Mouse (Mus musculus): Measurements from ENCODE around the gene Mmp28.
A peak's percentile ranks its signal among the peaks of the same experiment; 100 is the strongest.

Gene Mmp28

GRCm38 (mm10) chr11:83445001-83445400 lies 17.9 kb downstream of the Mmp28 start:
- no peak for DNase-seq

GRCm38 (mm10) chr11:83443824-83444223 lies 19.0 kb downstream of the Mmp28 start:
- DNase-seq = no peak

GRCm38 (mm10) chr11:83442596-83443267 lies 20.1 kb downstream of the Mmp28 start:
- peak; percentile 88 for DNase-seq

- DNase-seq = no peak
These were observed 21.6 kb downstream of the Mmp28 start for GRCm38 (mm10) chr11:83441235-83441634.

- DNase-seq = peak; percentile 95
These were observed 22.5 kb downstream of the Mmp28 start for GRCm38 (mm10) chr11:83440081-83441064.

GRCm38 (mm10) chr11:83439426-83440060 lies 23.3 kb downstream of the Mmp28 start:
- DNase-seq = no peak

GRCm38 (mm10) chr11:83437377-83437776 lies 25.5 kb downstream of the Mmp28 start, which contains the start of gene 1700020L24Rik:
Gene 1700020L24Rik, plus strand, starts transcription at chr11:83437677.
- no peak for DNase-seq

- DNase-seq = no peak
These were observed 30.3 kb downstream of the Mmp28 start for GRCm38 (mm10) chr11:83432533-83432932.

GRCm38 (mm10) chr11:83429355-83429754 lies 33.5 kb downstream of the Mmp28 start, which contains the start of gene Gas2l2:
Gene Gas2l2, minus strand, starts transcription at chr11:83429455.
- DNase-seq = no peak

- no peak for DNase-seq
These were observed 35.9 kb downstream of the Mmp28 start for GRCm38 (mm10) chr11:83426964-83427363.

- DNase-seq = peak; percentile 87
These were observed 38.2 kb downstream of the Mmp28 start for GRCm38 (mm10) chr11:83424681-83425080.

GRCm38 (mm10) chr11:83421305-83421704 lies 41.6 kb downstream of the Mmp28 start:
- DNase-seq = peak; percentile 68

GRCm38 (mm10) chr11:83420338-83420737 lies 42.5 kb downstream of the Mmp28 start:
- DNase-seq = peak; percentile 62

- DNase-seq = peak; percentile 54
These were observed 44.3 kb downstream of the Mmp28 start for GRCm38 (mm10) chr11:83418566-83418965.

GRCm38 (mm10) chr11:83417708-83418107 lies 45.2 kb downstream of the Mmp28 start:
- no peak for DNase-seq

- peak; percentile 80 for DNase-seq
These were observed 45.8 kb downstream of the Mmp28 start for GRCm38 (mm10) chr11:83417080-83417479.

GRCm38 (mm10) chr11:83410510-83410909 lies 52.4 kb downstream of the Mmp28 start:
- DNase-seq = peak; percentile 42

- no peak for DNase-seq
These were observed 53.0 kb downstream of the Mmp28 start for GRCm38 (mm10) chr11:83409792-83410291.

GRCm38 (mm10) chr11:83409087-83409754 lies 53.6 kb downstream of the Mmp28 start, which contains the start of gene Rasl10b:
Gene Rasl10b, plus strand, starts transcription at chr11:83409137.
- peak; percentile 86 for DNase-seq

- no peak for DNase-seq
These were observed 54.6 kb downstream of the Mmp28 start for GRCm38 (mm10) chr11:83408242-83408641.

GRCm38 (mm10) chr11:83406391-83406790 lies 56.5 kb downstream of the Mmp28 start:
- no peak for DNase-seq

- no peak for DNase-seq
These were observed 59.1 kb downstream of the Mmp28 start for GRCm38 (mm10) chr11:83403787-83404186.

All from retina, postnatal 1 day (tissue).